Mouse (Mus musculus): ENCODE measurements at regions not wholly inside any gene's neighbourhood (a gene's known extent, or its start where the extent isn't known, plus 50 kb on each side); places are given as distances from the start of the nearest gene placed in this dataset.

DNA sequence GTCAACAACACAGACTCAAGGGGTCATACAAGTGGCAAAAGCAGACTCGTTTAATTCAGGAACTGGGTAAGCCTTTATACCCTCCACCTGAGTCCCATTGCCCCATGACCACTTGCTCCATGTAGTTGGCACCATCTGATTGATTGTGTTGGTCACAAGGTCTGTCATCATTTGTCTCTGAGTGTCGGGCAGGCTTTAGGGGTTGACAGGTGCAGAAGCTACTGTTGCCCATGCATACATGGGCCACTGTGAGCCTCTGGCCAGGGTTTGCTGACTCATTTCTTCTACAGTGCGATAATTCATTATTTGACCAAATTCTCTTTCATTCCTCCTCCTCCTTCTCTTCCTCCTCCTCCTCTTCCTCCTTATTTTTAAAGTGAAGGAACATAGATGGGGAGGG is 113.0 kb upstream of the Hdac4 start:
- H3K4me1 ChIP-seq = no peaks in the 10 kb centered on the region
- H3K4me3 ChIP-seq = no peak overlapping the region
- no peaks in the 10 kb centered on the region for H3K27me3 ChIP-seq
- no peak overlapping the region for H3K27ac ChIP-seq (replicated peaks)
- H3K9me3 ChIP-seq = no peaks in the 10 kb centered on the region
- no peak overlapping the region for H3K4me2 ChIP-seq (replicated peaks)
- H3K9ac ChIP-seq (replicated peaks) = no peak overlapping the region
- WGBS = 90% methylated on average over 3 of the region's 3 CpGs
- no peak for ATAC-seq (ENCODE audit: low FRiP score, low read depth)
- H3K36me3 ChIP-seq = no peaks in the 10 kb centered on the region

DNA sequence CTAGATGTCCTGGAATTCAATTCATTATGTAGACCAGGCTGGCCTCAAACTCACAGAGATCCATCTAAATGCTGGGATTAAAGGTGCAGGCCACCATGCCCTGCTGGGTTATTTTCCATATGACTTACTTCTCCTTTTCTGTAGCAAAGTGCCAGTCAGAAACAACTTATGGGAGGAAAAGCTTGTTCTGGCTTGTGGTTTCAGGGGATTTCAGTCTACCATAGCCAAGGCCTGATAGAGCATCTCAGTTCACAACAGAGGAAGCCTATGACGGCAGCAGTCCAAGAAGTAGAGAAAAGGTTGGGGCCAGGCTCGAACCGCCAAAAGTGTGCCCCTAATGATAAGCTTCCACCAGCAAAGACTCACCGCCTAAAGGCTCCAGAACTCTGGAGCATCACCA is 110.5 kb upstream of the Hdac4 start:
- no peak overlapping the region for H3K4me3 ChIP-seq
- 95% methylated on average over 4 of the region's 4 CpGs for WGBS
- no peak overlapping the region for H3K4me2 ChIP-seq (replicated peaks)
- no peaks in the 10 kb centered on the region for H3K36me3 ChIP-seq
- H3K4me1 ChIP-seq = no peaks in the 10 kb centered on the region
- ATAC-seq (ENCODE audit: low FRiP score, low read depth) = no peak
- no peak overlapping the region for H3K27ac ChIP-seq (replicated peaks)
- H3K27me3 ChIP-seq = no peaks in the 10 kb centered on the region
- H3K9ac ChIP-seq (replicated peaks) = no peak overlapping the region
- H3K9me3 ChIP-seq = no peaks in the 10 kb centered on the region

DNA sequence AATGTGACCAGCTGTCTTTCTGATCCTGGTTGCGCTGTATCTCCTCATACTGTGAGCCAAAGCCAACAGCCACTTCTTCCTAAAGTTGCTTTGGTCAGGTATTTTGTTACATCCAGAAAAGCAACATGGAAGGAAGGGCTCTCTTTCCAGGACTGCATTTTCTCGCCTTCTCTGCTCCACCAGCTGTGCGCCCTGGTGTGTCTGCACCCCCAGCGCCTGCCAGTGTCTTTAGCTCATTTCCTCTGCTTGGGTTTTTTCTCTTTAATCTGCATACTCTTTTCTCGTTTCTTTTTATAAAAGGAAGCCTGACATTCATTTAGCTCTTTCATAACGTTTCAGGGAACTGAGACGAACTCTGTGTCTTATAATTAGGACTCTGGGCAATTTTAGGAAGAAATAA is 103.5 kb upstream of the Hdac4 start:
- Histone ChIP-seq H3K4me2 (replicated peaks) (no peak overlapping the region), H3K9me3 (no peaks in the 10 kb centered on the region), H3K27ac (replicated peaks) (no peak overlapping the region), H3K4me3 (no peak overlapping the region), H3K27me3 (no peaks in the 10 kb centered on the region), H3K4me1 (no peaks in the 10 kb centered on the region), H3K36me3 (no peaks in the 10 kb centered on the region), H3K9ac (replicated peaks) (no peak overlapping the region)
- no peak for ATAC-seq (ENCODE audit: low FRiP score, low read depth)
- WGBS = 77% methylated on average over 7 of the region's 7 CpGs

DNA sequence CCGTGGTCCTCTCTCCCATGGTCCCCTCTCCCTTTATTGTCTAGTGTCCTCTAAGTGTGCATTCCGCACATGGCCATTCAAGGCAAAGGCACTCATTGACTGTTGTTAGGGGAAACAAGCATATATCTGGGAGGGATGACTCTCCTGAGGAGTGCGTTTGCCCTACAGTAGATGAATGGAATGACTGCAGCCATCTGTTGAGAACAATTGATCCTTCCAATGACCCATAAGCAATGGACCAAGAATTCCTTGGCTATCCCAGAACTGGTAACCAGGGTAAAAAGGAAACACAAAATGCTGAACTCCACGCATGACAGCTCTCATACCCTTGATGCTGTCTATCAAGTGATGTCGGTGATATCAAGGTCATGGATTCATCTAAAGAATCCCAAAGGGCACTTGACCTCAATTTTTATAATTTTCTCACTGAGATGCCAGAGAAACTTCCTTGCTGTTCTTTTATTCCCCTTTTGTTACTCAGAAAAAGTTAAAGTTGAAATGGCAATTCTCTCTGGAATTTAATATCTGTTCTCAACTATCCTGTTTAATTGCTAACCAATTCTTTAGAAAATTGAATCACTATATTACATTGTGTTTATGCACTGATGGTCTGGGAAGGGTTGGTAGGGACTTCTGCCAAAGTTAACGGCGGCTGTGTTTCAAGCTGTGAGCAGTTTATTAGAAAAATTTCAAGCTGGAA is 97.3 kb upstream of the Hdac4 start:
- Histone ChIP-seq H3K9ac (replicated peaks) (no peak overlapping the region), H3K4me3 (no peak overlapping the region), H3K36me3 (no peaks in the 10 kb centered on the region), H3K9me3 (no peaks in the 10 kb centered on the region), H3K4me1 (no peaks in the 10 kb centered on the region), H3K27me3 (no peaks in the 10 kb centered on the region), H3K4me2 (replicated peaks) (no peak overlapping the region), H3K27ac (replicated peaks) (no peak overlapping the region)
- WGBS = 79% methylated on average over 7 of the region's 7 CpGs
- ATAC-seq (ENCODE audit: low FRiP score, low read depth) = no peak

DNA sequence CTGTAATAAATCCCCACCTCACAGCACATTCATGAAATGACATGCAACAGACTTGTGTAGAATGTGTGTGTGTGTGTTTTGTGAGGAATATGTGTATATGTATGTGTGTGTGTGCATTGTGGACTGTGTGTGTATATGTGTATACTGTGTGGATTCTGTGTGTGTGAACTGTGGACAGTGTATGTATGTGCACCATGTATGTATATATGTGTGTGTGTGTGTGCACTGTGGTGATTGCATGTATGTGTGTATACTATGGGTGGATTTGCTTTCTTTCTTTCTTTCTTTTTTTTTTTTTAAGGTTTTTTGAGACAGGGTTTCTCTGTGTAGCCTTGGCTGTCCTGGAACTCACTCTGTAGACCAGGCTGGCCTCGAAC is 91.5 kb upstream of the Hdac4 start:
- peak overlapping the region; percentile 8; the same call in 1 of the 2 replicates for H3K27ac ChIP-seq (replicated peaks)

DNA sequence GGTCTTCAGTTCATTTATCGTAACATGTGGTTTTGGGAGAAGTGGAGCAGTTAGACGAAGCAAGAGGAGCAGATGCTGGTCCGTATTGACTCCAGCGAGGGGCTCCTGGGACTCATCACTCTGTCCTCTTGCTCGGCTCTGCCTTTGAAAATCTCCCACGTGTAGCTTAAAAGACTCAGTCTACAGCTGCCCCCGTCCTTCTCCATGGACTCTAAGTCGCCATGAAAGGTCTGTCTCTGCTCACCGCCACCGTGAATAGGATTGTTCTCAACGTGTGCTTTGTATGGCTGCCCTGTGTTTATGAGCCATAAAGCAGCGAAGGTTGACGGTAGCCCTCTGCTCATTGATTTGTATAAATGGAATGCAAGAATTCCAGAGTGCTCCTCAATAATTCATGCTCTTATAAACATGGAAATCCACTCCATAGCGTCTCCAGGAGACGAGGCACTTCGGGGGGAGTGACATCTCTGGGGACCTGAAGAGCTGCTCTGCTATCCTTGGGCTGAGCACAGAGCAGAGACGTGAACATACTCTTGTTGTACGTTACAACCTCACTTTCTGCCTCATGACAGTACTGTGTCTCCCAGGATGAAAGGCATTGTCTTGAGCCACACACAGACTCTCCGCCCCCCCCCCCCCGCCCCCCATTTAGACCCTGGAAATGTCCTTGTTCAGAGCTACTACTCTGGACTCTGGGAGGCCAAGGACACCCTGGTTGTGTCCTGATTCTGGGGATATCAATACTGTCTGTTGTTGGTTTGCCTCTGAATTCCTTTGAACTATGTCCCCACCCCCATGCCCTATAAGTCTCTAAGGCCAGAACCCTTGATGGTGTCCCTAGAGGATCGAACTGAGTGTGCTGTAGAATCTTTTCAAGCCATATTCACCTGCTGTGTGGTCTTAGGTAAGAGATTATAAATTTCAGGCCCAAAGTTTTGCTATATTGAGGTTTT is 90.8 kb upstream of the Hdac4 start:
- Histone ChIP-seq H3K27me3 (no peaks in the 10 kb centered on the region), H3K27ac (replicated peaks) (peak overlapping the region; percentile 8), H3K9ac (replicated peaks) (no peak overlapping the region), H3K4me2 (replicated peaks) (peak overlapping the region; percentile 4), H3K4me3 (no peak overlapping the region), H3K36me3 (no peaks in the 10 kb centered on the region), H3K4me1 (peaks cover 3% of the 10 kb centered on the region; the same call in 1 of the 2 replicates), H3K9me3 (no peaks in the 10 kb centered on the region)
- 39% methylated on average over 21 of the region's 21 CpGs for WGBS
- peak; percentile 74 for ATAC-seq (ENCODE audit: low FRiP score, low read depth)

More for the DNA sequence above, 91.5 kb upstream of the Hdac4 start:
- Histone ChIP-seq H3K4me2 (replicated peaks) (no peak overlapping the region), H3K9ac (replicated peaks) (no peak overlapping the region), H3K9me3 (no peaks in the 10 kb centered on the region), H3K36me3 (no peaks in the 10 kb centered on the region), H3K4me1 (peaks cover 3% of the 10 kb centered on the region; the same call in 1 of the 2 replicates), H3K4me3 (no peak overlapping the region), H3K27me3 (no peaks in the 10 kb centered on the region)
- 76% methylated on average over 1 of the region's 1 CpGs for whole genome bisulfite sequencing
- ATAC-seq (ENCODE audit: low FRiP score, low read depth) = no peak

DNA sequence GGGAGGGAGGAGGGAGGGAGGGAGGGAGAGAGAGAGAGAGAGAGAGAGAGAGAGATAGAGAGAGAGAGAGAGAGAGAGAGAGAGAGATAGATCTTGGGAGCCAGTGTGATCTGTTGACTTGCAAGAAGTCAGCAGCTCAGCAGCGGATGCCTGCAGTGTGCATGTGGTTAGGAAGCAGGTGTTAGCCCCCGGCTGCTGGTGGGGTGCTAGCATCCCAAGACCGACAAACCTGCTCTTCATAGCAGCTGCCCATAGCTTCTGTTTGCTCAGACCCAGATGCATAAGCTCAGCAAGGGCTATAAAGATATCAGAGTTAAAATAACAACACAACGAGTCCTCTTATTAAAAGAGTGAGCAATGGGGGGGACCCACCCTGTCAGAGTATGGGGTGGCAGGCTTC is 88.7 kb upstream of the Hdac4 start:
- no peak overlapping the region for H3K9ac ChIP-seq (replicated peaks)
- H3K4me2 ChIP-seq (replicated peaks) = no peak overlapping the region
- no peak overlapping the region for H3K27ac ChIP-seq (replicated peaks)
- H3K4me3 ChIP-seq = no peak overlapping the region
- H3K9me3 ChIP-seq = no peaks in the 10 kb centered on the region
- peaks cover 3% of the 10 kb centered on the region; the same call in 1 of the 2 replicates for H3K4me1 ChIP-seq
- no peaks in the 10 kb centered on the region for H3K36me3 ChIP-seq
- 73% methylated on average over 4 of the region's 4 CpGs for WGBS
- no peaks in the 10 kb centered on the region for H3K27me3 ChIP-seq
- no peak for ATAC-seq (ENCODE audit: low FRiP score, low read depth)

DNA sequence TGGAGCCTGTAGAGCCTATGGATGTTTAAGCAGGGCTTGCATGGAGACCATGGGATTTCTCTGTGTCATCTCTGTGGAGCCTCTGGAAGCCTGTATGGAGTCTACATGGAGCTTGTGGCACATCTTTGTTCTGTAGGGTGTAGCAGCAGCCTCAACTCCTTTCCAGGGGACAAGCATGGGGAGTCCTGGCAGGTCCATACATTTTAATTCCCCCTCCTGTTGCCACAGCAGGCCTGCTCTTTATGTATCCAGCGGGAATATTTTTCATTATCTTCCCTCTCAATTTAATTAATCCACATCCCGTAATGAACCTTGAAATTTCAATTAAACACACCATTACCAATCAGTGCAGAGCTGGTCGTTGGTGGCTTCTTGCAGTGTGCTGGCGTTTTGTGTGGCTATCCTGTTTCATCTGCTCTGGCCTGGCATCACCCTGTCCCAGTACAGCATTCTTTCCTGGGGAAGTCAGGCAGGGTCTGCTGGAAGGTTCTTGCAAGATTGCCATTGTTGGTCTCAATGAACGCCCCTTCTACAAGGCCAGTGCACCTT is 81.8 kb upstream of the Hdac4 start:
- Histone ChIP-seq H3K4me3 (no peak overlapping the region), H3K9me3 (no peaks in the 10 kb centered on the region), H3K4me1 (peaks cover 2% of the 10 kb centered on the region; the same call in 1 of the 2 replicates), H3K9ac (replicated peaks) (no peak overlapping the region), H3K27ac (replicated peaks) (no peak overlapping the region), H3K27me3 (no peaks in the 10 kb centered on the region), H3K4me2 (replicated peaks) (no peak overlapping the region), H3K36me3 (no peaks in the 10 kb centered on the region)
- WGBS = 79% methylated on average over 5 of the region's 5 CpGs
- ATAC-seq (ENCODE audit: low FRiP score, low read depth) = no peak

DNA sequence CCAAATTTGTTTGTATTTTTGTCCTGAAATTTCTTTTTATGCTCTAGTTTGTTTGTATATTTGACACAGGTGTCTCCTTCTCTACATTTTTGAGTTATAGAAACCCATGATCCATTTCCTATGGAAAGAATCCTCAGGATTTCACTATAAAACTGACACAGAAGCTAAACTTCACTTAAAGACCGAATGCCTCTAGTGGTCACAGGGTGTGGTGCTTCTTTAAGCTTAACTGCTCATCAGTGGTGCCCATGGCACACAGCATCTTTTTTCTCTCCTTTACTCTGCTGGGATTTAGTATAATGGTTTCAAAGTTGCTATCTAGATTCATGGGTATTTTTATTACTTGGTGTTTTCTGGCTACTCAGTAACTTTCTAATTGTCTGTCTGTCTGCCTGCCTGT is 79.9 kb upstream of the Hdac4 start:
- WGBS = 56% methylated on average over 1 of the region's 1 CpGs
- no peaks in the 10 kb centered on the region for H3K9me3 ChIP-seq
- no peak overlapping the region for H3K9ac ChIP-seq (replicated peaks)
- no peak overlapping the region for H3K4me2 ChIP-seq (replicated peaks)
- H3K27ac ChIP-seq (replicated peaks) = no peak overlapping the region
- H3K4me3 ChIP-seq = no peak overlapping the region
- H3K27me3 ChIP-seq = no peaks in the 10 kb centered on the region
- peaks cover 11% of the 10 kb centered on the region; the same call in 1 of the 2 replicates for H3K4me1 ChIP-seq
- ATAC-seq (ENCODE audit: low FRiP score, low read depth) = no peak
- no peaks in the 10 kb centered on the region for H3K36me3 ChIP-seq

DNA sequence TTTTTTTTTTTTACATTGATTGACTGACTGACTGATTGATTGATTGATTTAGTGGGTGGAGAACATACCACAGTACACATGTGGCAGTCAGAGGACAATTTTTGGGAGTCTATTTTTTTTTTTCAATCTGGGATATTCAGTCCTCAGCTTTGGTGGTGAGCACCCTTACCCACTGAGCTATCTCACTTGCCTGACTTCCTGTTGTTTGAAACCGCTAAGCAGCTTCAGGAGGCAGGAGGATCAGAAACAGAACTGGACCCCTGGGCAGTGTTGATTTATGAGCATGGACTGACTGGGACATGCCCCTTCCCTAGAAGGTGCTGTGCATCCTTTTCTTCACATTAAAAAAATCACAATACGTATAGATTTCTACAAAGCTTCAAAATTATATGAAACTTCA is 78.3 kb upstream of the Hdac4 start:
- H3K27ac ChIP-seq (replicated peaks) = no peak overlapping the region

DNA sequence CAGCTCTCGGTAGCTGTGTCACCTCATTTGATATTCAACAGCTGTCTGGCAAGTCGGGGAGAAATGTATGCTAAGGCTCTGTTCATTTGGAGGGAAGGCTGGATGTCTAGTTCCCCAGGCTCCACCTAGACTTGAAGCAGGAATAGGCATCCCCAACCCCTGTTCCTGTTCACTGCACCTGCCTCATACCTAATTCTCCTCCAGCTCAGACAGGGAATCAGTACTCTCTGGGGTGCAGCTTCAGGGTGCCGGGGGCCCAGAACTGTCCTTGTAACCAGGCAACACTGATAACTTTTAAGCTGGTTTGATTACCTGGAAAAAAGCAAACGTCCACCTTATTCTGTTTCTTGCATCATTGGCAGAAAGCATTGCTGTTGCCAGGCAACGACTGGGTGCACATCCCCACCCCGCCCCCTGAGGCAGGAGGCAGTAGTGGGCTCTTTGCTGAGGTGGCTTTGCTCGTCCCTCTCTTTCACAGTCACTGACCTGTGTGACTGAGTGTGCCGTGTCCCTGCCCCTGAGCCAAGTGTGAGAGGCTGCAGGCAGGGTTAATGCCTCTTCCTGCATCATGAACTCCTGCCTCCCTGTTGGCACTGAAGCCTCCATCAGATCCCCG is 76.3 kb upstream of the Hdac4 start:
- no peak overlapping the region for H3K4me2 ChIP-seq (replicated peaks)
- no peaks in the 10 kb centered on the region; the same call in 1 of the 2 replicates for H3K27me3 ChIP-seq
- peaks cover 15% of the 10 kb centered on the region for H3K4me1 ChIP-seq
- no peaks in the 10 kb centered on the region for H3K9me3 ChIP-seq
- 31% methylated on average over 9 of the region's 9 CpGs for WGBS
- H3K27ac ChIP-seq (replicated peaks) = no peak overlapping the region
- no peak overlapping the region for H3K4me3 ChIP-seq
- 0 out of 2 replicates have a peak, but pooled peaks have one; percentile 9 for ATAC-seq (ENCODE audit: low FRiP score, low read depth)
- H3K36me3 ChIP-seq = no peaks in the 10 kb centered on the region
- no peak overlapping the region for H3K9ac ChIP-seq (replicated peaks)

More for the DNA sequence above, 78.3 kb upstream of the Hdac4 start:
- Histone ChIP-seq H3K4me2 (replicated peaks) (no peak overlapping the region), H3K36me3 (no peaks in the 10 kb centered on the region), H3K27me3 (no peaks in the 10 kb centered on the region), H3K4me3 (no peak overlapping the region), H3K4me1 (peaks cover 15% of the 10 kb centered on the region), H3K9ac (replicated peaks) (no peak overlapping the region), H3K9me3 (no peaks in the 10 kb centered on the region)
- WGBS = 97% methylated on average over 2 of the region's 2 CpGs
- ATAC-seq (ENCODE audit: low FRiP score, low read depth) = no peak
